Mouse (Mus musculus) adrenal gland, postnatal 36 days (tissue): Measurements from ENCODE around the gene Park7. TPM values are rescaled to one million over a fixed set of nuclear protein-coding genes. Genes with fewer than 3 reads are reported as not detected.

ENCODE experiments used
- DNase-seq, 2 experiments: peaks; one replicate each; pipeline ENCODE4 v3.0.0; 2021; ENCODE audit warnings: mixed read lengths in 1 of 2
- long read RNA-seq, 2 experiments: library from polyadenylated mRNA; stranded (forward); transcript quantifications; one replicate each; pipeline ENCODE4 v2.0.0; 2021; ENCODE audit warnings: borderline sequencing depth in 2 of 2
- total RNA-seq, 2 experiments: library from RNA; stranded (reverse); gene quantifications; 2 replicates each; pipeline ENCODE4 v1.2.3; 2021

The Park7 gene
- 100 to 1,000 TPM; 283 to 288 TPM for total RNA-seq
- long read RNA-seq, experiment 1, transcript Park7-204 (7 exons, 882 nt), result minor isoform, 5 of 542 reads
- long read RNA-seq, experiment 1, transcript Park7-201 (7 exons, 908 nt), result major isoform, 385 of 542 reads
- long read RNA-seq, experiment 1, partial matches to known transcripts, result 15 of 542 reads
- long read RNA-seq, experiment 1, other reads (novel, unspliced or antisense), result 134 of 542 reads
- long read RNA-seq, experiment 2, transcript Park7-201 (7 exons, 908 nt), result major isoform, 142 of 184 reads
- long read RNA-seq, experiment 2, partial matches to known transcripts, result 30 of 184 reads
- long read RNA-seq, experiment 2, other reads (novel, unspliced or antisense), result 8 of 184 reads

DNA sequence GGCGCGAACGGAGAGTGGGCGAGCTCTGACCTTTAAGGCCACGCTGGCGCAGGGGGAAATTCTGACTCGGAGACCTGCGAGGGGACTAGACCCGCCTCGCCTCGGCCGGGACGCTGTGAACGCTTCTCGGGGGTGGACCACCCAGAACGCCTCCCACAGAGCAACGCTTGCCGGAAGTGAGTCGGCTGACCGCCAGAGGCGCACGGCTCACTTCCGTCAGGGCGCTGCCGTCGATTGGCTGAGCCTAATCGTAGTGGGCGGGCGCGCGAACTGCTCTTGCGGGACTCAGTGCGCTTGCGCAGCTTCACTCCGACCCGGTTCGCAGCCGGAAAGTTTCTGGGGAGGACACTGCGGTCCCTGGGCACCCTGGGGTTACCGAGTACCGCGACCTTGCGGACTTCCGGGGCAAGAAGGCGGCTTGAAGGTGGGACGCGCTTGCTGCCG lies at the start of gene Park7, which contains the start of gene Tnfrsf9:
Park7 (minus strand) TSS at position 148 of the 444 bp plus-strand sequence.
Tnfrsf9 (plus strand) TSS at position 273 of the 444 bp plus-strand sequence.
- DNase-seq, result peak; percentile 97 to 98

DNA sequence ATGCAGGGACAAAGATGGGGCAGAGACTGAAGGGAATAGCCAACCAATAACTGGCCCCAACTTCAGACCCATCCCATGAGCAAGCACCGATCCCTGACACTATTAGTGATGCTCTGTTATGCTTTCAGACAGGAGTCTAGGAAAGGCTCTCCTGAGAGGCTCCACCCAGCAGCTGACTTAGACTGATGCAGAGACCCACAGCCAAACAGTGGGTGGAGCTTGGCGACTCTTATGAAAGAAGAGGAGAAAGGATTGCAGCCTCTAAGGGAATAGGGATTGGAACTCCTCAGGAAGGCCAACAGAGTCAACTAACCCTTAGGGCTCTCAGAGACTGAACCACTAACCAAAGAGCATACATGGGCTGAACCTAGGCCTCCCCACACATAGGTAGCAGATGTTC lies 49.5 kb upstream of the Park7 start:
- peak in 1 of 2 experiments; percentile 13 for DNase-seq

DNA sequence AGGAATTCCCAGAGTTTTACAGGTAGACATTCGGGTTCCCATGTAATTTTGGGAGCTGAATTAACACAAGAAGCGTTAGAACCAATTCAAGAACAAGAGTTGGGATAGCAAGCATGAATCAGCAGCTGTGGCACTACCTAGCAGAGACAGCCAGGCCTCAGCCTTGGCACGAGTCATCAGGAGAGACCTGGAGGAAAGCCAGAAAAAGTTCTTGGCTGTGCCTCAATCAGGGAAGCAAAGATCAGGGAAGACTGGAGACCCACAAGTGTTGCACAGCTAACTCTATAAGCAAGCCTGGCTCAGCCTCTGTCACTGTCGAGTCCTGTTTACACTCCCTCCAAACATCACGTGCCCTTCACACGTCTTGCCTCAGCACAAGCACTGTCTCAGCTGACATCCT lies 48.0 kb upstream of the Park7 start:
- peak; percentile 82 for DNase-seq

DNA sequence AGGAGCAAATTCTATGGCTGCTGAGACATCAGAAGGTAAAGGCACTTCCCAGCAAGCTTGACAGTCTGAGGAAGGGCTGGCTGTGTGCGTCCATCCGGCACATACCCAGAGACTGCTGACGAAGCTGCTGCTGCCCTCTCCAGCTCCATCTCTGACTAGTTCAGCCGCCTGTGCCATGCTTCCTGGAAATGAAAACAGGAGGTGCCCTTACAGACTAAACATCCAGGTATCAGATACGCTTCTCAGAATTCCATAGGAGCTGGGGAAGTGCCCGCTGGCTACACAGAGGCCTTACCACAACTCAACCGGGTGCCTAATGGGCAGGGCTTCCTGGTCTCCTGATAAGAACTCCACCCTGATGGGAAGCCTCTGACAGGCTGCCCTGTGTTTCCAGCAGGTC lies 44.3 kb upstream of the Park7 start:
- no peak for DNase-seq

DNA sequence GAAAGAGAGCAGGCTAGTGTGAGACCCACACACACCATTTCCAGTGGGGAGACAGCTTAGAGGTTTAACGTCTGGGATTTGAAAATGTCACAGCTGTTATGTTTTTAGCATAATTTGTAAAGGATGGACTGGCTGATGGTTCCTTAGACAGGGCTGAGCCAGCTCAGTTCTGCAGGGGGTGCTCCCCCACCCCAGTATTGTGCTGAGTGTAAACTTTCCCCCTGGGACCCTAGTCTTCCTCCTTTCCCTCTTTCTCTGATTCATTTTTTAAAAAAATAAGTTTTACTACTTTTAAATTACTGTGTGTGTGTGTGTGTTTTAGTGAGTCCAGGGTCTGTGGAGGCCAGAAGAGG lies 42.8 kb upstream of the Park7 start:
- DNase-seq, result no peak

DNA sequence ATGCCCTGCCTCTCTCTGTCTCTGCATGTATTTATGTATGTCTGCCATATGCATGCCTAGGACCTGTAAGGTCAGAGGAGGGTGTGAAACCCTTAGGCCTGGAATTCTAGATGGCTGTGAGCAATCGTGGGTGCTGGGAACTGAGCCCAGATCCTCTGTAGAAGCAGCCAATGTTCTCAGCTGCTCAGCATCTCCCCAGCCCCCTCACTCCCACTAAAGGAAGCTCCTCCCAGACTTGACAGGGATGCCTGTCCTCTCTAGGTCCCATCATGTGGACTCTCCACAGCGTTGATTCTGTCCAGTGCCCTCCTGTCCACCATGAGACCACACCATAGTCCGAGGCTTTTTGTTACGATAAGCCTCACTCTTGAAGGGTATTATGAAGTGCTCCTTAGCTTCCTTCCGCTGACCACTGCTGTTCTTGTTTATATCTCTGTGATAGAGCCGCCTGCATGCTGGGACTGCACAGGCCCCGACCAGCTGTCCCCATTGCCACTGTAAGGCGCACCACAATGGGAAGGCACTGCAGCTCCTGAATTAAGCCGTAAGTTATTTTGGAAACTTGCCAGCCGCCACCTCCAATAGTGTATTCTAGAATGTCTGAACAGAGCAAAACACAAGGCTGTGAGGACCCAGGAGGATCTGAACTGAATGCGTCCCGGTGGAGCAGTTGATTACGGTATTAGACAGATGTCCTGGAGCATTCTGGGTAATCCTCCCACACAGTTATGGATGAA lies 42.3 kb upstream of the Park7 start:
- DNase-seq, result no peak

DNA sequence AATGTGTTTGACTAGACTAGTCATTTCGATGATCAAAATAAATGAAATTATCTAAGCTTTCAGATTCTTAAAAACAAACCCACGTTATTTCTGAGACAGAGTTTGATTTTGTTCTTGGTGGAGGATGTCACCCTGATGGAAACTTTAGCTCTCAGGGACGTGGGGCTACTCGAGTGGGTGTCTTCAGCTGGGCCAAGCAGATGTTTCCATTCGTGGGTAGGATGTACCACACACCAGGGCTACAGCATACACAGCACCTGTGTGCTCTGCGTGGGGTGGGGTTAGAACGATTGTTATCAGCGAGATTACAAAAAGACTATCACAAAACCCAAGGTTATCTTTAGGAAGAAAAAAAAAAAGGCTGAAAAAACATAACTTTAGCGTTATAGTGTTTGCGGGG lies 36.7 kb upstream of the Park7 start:
- DNase-seq, result no peak

DNA sequence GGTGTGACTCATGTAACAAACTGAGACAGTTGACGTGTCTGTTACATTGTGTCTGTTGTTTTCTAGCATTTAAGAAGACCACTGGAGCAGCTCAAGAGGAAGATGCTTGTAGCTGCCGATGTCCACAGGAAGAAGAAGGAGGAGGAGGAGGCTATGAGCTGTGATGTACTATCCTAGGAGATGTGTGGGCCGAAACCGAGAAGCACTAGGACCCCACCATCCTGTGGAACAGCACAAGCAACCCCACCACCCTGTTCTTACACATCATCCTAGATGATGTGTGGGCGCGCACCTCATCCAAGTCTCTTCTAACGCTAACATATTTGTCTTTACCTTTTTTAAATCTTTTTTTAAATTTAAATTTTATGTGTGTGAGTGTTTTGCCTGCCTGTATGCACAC lies 30.5 kb upstream of the Park7 start:
- no peak for DNase-seq

DNA sequence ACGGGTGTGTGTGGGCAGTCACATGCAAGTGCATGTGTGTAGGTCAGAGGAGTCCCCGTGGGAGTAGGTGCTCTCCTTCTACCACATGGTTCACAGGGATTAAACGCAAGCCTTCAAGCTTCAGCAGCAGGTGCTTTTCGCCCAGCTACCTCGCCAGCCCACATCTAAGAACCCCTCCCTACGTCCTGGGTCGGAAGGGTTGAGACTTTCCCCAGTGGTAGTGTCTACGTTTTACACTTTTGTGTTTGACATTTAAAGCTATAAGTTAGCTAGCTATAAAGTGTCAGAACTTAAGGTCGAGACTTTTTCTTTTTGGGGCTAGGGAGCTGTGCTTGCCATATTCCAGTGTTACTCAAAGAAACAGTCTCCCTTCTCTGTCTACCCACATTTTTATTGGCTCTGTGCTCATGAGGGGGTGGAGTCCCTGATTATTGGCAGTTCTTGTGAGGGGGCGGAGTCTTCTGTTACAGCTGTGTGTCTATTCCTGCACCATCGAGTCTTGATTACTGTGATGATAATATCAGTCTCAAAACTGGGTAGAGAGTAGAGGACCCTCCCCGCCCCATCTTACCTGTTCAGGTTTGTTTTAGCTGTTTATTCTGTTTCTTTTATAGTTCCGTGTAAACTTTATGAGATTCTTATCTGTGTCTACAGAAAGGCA lies 25.9 kb upstream of the Park7 start:
- no peak for DNase-seq

DNA sequence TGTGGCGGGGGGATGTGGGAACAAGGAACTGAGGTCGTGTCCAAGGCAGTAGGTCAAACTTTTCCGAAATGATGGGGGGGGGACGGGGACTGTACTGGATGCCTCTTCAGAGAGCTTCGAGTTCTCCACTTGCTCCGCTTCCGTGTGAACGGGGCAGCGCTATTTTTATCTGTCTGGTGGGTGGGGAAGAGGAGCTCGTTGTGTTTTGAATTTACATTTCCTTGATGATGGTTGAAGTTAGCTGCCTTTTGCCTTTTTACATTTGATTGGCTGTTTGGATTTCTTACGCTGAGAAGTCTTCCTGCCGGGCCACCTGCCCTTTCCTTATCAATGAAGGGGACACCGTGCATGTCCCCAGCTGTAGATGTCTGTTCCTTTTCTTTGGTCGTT lies 23.8 kb upstream of the Park7 start:
- DNase-seq, result no peak

DNA sequence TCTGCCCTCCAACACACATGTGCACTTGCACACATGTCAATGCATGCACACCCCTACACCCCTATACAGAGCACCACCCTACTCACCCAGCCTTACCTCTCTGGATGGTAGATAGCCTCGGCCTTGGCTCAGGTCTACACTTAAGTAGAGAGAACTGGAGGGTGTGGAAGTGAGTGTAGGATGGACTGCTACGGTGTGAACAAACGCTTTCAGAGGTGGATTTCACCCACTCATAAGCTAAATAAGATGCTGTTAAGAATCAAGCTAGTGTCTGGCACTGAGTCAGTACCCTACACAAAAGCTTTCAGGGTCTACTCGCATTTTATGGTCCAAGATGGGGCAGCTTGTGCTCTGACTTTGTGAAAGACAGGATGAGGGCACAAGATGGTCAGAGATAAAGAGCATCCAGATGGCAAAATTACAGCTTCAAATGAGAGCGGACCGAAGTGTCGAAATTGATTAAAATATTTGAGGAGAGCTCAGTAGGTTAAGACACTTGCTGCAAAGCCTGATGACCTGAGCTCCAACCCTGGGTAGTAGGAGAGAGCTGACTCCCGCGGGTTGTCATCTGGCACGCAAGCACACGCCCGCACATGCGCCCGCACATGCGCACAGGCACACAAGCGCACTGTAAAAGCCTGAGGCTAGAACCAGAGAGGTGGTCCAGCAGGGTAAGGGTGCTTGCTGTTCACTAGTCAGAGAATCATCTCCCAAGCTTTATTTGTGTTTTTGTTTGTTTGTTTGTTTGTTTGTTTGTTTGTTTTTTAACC lies 23.2 kb upstream of the Park7 start:
- peak; percentile 42 to 55 for DNase-seq

DNA sequence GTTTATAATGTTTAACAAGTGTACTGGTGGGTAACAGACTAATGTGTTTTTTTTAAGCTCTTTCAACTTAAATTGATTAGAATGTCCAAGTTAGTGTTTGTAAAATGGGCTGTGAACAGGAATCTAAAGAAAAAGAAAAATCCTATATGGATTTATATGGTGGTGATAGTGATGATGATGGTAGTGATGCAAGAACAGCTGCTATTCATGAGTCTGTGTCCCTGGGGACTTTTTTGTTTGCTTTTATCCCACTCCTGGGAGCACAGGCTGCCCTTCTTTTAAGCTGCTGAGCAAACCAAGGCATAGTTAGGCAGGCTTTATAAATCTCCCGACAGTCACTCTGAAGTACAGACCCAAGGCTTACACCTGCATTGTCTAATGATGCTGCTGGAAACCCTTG lies 19.3 kb upstream of the Park7 start:
- DNase-seq, result no peak

DNA sequence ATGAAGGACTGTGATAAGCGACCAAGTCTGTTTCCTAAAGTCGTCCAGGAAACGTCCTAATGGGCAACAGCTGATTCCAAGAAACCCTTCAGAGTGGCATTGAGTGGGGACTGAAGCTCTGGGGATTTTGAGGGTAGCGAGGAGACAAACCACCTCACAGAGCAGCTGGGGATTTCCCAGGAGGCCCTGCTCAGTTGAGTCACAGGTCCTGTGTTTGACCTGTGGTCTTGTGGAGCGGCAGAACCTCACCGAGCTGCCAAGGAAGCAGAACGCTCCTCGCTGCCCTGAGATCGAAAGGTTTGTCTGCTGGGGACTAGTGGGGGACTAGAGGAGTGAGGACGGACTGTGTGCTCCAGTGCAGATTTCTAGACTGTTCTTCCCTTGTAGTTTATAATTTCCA lies 13.6 kb upstream of the Park7 start:
- DNase-seq, result no peak

DNA sequence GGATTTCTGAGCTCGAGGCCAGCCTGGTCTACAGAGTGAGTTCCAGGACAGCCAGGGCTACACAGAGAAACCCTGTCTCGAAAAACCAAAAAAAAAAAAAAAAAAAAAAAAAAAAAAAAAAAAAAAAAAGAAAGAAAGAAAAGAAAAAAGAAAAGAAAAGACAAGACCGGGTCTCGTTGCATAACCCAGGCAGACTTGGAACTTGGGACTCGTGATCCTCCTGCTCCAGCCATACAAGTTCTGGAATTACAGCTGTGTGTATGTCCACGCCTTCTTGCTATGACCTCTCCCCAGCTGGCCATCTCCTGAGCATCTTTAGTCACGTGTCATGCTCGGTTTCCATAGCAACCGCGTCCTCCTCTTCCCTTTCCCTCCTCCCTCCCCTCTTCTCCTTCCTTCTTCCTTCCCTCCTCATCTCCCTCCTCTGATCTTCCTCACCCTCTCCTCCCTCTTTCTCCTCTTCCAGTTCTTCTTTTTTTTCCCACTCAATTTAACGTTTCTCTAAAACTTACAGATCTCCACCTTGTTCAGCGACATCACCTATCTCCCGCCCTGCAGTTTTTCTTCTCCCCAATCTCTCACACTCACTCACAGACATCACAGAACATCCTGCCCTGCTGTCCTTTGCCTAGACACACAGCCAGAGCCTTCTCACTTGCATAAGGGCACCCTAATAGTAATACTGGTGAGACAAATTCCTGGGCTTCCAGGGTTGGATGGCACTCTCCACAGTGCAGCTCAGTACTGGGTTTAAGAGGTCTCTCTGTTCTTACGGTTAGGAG lies 12.9 kb upstream of the Park7 start:
- DNase-seq, result no peak

DNA sequence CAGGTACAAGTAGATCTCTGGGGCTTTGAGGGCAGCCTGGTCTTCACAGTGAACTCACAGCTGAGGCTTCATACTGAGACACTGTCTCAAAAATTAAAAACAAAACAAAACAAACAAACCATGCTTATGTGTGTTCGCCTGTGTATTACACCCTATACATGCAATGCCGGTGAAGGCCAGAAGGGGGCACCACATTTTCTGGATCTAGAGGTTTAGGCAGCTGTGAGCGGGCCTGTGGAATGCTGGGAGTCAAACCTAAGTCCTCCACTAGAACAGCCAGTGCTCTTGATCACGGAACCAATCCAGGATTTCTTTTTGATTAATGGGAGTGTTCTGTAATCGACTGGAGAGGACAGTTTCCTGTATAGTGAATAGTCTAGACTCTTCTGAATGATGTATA lies 11.7 kb upstream of the Park7 start:
- DNase-seq, result no peak

DNA sequence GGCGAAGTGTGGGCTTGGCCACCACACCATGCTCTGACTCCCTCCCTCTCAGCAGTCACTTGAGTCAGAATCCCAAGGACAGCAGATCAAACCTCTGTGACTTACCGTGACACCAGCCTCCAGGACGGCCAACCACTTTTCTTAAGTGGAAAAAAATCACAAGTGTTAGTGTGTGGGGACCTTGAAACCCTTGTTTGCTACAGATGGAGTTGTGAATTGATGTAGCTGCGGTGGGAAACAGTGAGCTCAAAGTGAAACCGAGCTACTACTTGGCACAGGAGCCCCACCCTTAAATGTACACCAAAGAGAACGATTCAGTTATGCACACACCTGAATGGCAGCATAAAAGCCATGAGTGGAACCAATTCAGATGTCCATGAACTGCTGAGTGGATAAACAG lies 10.7 kb upstream of the Park7 start:
- no peak for DNase-seq

DNA sequence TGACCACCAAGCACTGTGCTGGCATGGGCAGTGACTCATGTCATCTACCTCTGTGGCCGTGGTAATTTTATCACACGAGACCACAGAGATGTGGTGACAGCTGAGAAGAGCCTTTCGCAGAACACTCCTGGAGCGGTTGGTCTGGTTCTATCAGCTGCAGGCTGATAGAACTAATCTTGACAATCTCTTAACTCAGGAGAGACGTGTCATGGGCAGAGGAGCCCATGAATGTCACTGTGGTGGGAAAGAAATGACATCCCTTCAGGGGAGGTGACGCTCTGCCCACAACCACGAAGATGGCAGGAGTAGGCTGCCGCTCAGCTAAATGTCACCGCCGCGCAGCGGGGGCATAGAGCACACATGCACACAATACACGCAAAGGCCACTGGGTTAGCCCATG lies 10.1 kb upstream of the Park7 start:
- no peak for DNase-seq

DNA sequence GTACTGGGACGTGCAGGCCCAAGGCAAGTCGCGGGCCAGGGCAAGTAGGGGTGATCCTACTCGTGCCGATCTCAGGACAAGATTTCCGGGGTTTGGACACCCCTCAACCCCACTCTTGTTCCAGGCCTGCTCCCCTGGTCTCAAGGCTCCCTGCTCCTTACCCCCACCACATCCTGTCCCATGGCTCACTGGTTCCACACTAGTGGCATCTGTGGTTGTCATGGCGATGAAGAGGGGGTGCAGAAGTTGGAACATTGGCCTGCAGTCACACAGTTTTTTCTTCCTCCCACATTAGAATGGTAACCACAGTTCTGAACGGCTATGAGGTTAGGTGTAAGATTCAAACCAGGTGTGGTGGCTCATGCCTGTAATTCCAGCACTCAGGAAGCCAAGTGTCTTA lies 7.0 kb upstream of the Park7 start:
- no peak for DNase-seq

DNA sequence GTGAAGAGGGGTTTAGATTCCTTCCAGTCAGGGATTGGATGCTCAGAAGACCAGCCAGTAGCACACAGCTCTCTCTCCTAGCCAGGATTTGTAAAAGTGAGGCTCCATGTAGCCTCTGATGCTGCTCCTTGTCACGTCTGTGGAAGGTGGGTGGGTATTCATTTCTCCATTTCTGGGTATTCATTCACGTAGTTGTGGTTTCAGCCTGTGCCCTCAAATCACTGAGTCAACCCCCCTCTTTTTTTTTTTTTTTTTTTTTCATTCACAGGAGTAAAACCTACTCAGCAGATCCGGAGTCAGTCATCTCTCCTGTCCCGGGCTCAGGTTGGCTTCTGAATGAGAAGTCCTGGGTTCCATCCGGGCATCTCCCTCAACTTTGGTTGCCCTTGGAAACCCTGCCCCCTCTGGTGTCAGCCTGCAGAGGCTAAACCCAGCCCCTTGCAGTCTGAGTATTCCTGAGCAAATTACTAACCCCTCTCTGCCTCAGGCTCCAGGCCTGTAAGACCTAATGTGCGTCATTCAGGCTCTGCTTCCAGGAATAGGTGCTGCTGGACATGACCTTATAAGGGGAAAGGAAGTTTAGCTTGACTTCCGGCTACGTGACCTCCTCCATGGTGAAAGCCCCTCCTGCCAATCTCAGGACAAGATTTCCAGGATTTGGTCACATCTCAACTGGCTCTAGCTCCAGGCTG lies 3.2 kb upstream of the Park7 start:
- no peak for DNase-seq

DNA sequence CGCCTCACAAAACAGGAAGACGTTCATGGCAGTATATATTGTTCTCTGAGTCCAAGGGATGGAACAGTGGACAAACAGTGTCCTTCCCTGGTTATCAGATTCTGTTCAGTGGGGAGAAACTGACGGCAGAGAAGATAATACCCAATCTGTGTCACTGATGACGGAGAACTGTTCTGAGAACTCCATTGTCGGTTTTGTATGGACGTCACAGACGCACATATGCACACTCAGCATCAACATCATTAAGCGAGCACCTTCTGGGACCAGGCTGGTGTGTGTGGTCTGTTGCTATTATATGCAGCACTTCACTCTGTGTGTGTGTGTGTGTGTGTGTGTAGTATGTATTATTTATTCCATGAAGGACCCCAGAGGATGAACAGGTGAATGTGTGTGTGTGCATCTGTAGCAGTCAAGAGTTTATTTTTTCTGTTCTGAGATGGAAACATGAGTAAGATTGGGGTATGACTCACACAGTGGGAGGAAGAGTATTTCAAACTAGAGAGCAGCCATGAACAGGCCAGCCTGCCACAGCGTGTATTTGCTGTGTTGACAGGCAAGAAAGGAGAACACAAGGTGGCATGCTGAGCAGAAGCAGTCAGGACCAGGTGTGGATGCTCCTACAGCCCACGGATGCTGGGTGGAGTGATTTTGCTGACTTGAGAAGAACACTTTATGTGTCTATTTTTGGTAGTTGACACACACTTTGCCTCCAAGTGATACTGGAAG lies 1.1 kb upstream of the Park7 start:
- no peak for DNase-seq
